Mouse (Mus musculus): ENCODE measurements around the gene Mbd3l2.
"Not testable (repeated sequence)": the region's sequence is repeated elsewhere in the genome, so short reads cannot be mapped to it uniquely, and the experiment has no call there.

Mbd3l2 gene

DNA sequence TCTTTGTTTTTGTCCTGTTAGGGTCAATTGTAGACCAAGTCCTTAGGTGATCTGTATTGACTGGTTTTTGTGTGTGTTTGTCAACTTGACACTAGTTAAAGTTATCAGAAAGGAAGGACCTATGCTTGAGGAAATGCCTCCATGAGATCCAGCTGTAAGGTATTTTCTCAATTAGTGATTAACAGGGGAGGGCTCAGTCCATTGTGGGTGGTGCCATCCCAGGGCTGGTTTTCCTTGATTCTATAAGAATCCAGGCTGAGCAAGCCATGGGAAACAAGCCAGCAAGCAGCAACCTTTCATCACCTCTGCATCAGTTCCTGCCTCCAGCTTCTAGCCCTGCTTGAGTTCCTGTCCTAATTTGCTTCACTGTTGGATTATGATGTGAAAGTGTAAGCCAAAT, at the start of gene Mbd3l2:
Mbd3l2 (plus strand) TSS at position 301 of the 400 bp plus-strand sequence.
- DNase-seq (ENCODE audit: low spot score in 2 of 2), result no peak

DNA sequence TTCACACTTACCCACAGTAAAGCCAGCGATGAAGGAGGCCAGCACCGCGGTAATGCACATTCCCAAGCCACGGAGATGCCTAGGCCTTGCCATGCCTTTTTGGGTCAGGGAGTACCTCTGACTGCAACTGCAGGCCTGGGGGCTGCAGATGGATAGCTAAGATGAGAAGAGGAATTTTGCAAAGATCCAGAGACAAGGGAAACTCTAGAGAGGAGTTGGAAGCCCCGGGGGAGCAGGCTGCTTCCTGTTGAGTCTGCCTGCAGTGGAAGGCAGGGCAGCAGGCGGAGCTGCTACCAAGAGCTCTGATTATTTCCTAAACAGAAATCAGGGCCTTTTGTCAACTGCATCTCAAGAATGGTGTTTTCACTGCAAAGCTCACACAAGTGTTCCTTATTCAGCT, 44.7 kb upstream of the Mbd3l2 start:
- no peak for DNase-seq (ENCODE audit: low spot score in 2 of 2)

DNA sequence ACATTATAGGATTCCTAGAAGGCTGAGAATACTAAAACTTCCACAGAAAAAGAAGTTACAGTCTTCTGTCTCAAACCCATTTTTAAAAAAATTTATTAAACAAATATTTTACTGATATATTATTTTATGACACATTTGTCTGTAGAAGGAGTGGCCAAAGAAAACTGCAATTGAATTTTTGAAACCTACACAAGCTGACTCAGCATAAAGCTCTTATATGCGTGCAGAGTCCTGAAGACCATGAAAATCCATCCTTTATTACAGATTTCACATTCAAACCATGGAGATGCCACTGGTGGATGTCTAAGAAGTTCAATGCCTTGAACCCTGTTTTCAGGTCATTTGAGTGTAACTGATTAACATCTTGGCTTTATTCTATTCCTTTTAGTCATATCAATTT, 30.8 kb upstream of the Mbd3l2 start:
- DNase-seq (ENCODE audit: low spot score in 2 of 2), result no peak

DNA sequence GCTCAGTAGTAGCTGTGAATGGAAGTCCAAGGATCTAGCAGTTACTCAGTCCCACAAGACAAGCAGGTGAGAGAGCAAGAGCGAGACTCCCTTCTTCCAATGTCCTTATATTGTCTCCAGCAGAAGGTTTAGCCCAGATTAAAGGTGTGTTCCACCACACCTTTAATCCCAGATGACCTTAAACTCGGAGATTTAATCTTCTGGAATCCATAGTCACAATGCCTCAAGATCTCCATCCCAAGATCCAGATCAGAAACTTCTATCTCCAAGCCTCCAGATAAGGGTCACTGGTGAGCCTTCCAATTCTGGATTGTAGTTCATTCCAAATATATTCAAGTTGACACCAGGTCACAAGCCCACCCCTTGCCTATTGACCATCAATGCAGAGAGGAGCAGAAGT, 27.6 kb upstream of the Mbd3l2 start, which contains the start of gene Naalad2:
Naalad2 (minus strand) TSS at position 101 of the 400 bp plus-strand sequence.
- not testable (repeated sequence) for DNase-seq (ENCODE audit: low spot score in 2 of 2)

- DNase-seq (ENCODE audit: low spot score in 2 of 2), result no peak
Observed at GRCm38 (mm10) chr9:18404118-18404517, 26.3 kb upstream of the Mbd3l2 start, which contains the start of gene Ubtfl1. TSS of gene Ubtfl1 (plus strand) at chr9:18404418.

- not testable (repeated sequence) for DNase-seq (ENCODE audit: low spot score in 2 of 2)
Observed at GRCm38 (mm10) chr9:18412371-18412770, 18.1 kb upstream of the Mbd3l2 start.

GRCm38 (mm10) chr9:18431687-18432086, 1.2 kb downstream of the Mbd3l2 start:
- DNase-seq (ENCODE audit: low spot score in 2 of 2), result no peak

DNA sequence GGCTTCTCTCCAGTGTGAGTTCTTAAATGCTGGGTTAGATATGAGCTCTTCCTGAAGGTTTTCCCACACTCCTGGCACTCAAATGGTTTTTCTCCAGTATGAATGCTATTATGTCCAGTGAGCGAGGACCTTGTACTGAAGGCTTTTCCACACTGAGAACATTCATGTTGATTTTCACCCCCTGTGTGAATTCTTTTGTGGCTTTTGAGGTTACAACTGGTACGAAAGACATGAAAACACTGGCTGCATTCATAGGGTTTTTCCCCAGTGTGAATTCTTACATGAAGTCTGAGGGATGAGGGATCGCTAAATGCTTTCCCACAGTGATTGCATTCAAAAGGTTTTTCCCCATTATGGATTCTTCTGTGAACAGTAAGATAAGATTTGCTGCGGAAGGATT, 26.1 kb downstream of the Mbd3l2 start:
- no peak for DNase-seq (ENCODE audit: low spot score in 2 of 2)

GRCm38 (mm10) chr9:18467350-18467749, 36.9 kb downstream of the Mbd3l2 start:
- DNase-seq (ENCODE audit: low spot score in 2 of 2), result no peak

DNA sequence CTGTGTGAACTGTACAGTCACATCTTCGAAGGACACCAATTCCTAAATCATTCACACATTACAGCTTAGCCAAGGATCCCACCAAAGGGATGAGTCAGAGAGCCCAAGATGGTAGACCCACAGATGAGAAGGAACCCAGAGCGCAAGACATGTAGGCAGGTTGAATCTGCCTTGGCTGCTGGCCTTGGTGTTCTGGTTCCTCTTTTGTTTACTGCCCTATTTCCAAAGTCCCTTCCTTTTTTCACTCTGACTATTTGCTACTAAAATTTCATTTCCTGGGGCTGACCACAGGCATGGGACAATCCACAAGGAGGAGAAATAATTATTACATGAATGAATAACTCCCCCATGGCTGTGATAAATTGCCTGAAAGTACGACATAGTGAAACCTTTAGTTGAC, 37.6 kb downstream of the Mbd3l2 start:
- DNase-seq (ENCODE audit: low spot score in 2 of 2), result no peak

DNA sequence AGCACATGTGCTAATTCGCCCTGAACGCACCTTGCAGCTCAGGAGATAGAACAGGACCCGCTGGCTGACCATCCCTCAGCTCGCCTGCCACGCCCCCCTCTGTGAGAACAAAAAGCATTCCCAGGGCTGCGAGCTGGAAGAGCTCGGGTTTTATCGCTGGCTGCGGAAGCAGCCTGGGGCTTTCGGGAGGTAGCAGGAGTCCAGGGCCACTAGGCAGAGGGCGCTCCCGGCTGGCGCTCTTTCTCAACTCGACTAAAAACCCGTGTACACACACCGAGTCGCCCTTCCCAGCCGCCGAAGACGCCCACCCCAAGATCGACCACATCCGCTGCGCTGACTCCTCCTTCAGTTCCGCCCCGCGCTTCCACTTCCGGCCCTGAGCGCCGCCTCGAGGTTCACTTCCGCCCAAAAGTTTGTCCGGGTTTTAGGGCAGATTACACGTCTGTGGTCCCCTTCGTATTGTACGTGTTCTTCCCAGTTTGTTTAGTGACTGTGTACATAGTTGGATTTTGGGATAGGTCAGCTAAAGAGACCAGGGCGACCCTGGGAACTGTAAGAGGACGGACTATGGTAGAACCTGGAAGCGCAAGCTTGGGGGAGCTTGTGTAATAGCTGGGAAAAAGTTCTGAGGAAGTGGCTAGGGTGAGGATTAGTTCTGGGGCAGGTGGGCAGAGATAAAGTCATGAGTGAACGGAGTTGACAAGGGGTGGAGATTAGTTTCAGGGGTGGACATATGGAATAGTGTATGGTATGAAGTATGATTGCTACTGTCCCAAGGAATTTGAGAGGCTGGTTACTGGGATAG, 43.1 kb downstream of the Mbd3l2 start:
- DNase-seq (ENCODE audit: low spot score in 2 of 2), result peak; percentile 60 to 80

- DNase-seq (ENCODE audit: low spot score in 2 of 2), result no peak
Observed at GRCm38 (mm10) chr9:18478168-18478567, 47.7 kb downstream of the Mbd3l2 start, which contains the start of the genes Zfp558 and Mbd3l1. TSS of gene Zfp558 (minus strand) at chr9:18478268. TSS of gene Mbd3l1 (plus strand) at chr9:18478359.

All from spleen, postnatal 4 days (tissue).